Comparison of ENCODE assay signal across 8 mouse cellular contexts in genomic region chr5:64883491-64883890, GRCm38 (mm10). TPM values are rescaled to one million over a fixed set of nuclear protein-coding genes. Genes with fewer than 3 reads are reported as not detected.
A peak's percentile ranks its signal among the peaks of the same experiment; 100 is the strongest.
DNase-seq lines count a peak whose midpoint lies in the region; ATAC-seq and TF ChIP-seq lines count a peak whose summit lies in the region.

No protein-coding gene starts in this region.

- peak; percentile 46 for DNase-seq in layer of hippocampus, adult 11-12 months (ENCODE audit: low spot score)
- DNase-seq in layer of hippocampus, adult 9-11 months: no peak
- DNase-seq in G1E (ENCODE audit: low spot score): peak; percentile 6
- peak; percentile 50 for DNase-seq in embryonic facial prominence, embryonic 10.5 days (ENCODE audit: low spot score)
- peak; percentile 81 for DNase-seq in lung, postnatal 0 days (ENCODE audit: low spot score)
- peak; percentile 88 for DNase-seq in splenic B cell, adult 2 months (ENCODE audit: low read depth, low spot score)
- DNase-seq in left cerebral cortex, adult 11 months (ENCODE audit: low spot score): no peak

- no peak for ATAC-seq in G1E (ENCODE audit: extremely low read depth, insufficient number of reproducible peaks, low FRiP score, poor library complexity, severe bottlenecking)
- peak; percentile 57; the same call in 1 of the 2 replicates for ATAC-seq in hindbrain, embryonic 15.5 days (ENCODE audit: low FRiP score, low read depth)
- ATAC-seq in lung, postnatal 0 days: peak; percentile 43; the same call in 1 of the 2 replicates

- 11% methylated on average over 4 of the region's 4 CpGs for WGBS in embryonic facial prominence, embryonic 10.5 days
- 11% methylated on average over 4 of the region's 4 CpGs for WGBS in hindbrain, embryonic 15.5 days
- 3% methylated on average over 4 of the region's 4 CpGs for WGBS in lung, postnatal 0 days

- 0 out of 2 replicates have a peak, but pooled peaks have one; percentile 4 for TF ChIP-seq CTCF in G1E (IDR thresholded peaks at IDR 0.05; ENCODE audit: low read depth, low read length)
- peak; percentile 66 for TF ChIP-seq CTCF in lung, postnatal 0 days (IDR thresholded peaks at IDR 0.05)

- no peak for TF ChIP-seq EP300 in lung, postnatal 0 days (IDR thresholded peaks at IDR 0.05)

- H3K36me3 ChIP-seq in G1E (replicated peaks): no peaks in the 10 kb centered on the region
- H3K36me3 ChIP-seq in embryonic facial prominence, embryonic 10.5 days (replicated peaks): no peaks in the 10 kb centered on the region
- H3K36me3 ChIP-seq in hindbrain, embryonic 15.5 days: no peaks in the 10 kb centered on the region
- no peaks in the 10 kb centered on the region for H3K36me3 ChIP-seq in lung, postnatal 0 days (ENCODE audit: insufficient read depth, low read length)
- no peaks in the 10 kb centered on the region for H3K36me3 ChIP-seq in splenic B cell, adult 2 months (ENCODE audit: control insufficient read depth, insufficient read depth, low read length, poor library complexity, severe bottlenecking)

- no peak overlapping the region for H3K4me2 ChIP-seq in hindbrain, embryonic 15.5 days
- H3K4me2 ChIP-seq in lung, postnatal 0 days (replicated peaks; ENCODE audit: low read depth, low read length): peak overlapping the region; percentile 32

- no peaks in the 10 kb centered on the region for H3K9me3 ChIP-seq in G1E (replicated peaks)
- H3K9me3 ChIP-seq in embryonic facial prominence, embryonic 10.5 days: no peaks in the 10 kb centered on the region; the same call in 1 of the 2 replicates
- no peaks in the 10 kb centered on the region for H3K9me3 ChIP-seq in hindbrain, embryonic 15.5 days
- H3K9me3 ChIP-seq in lung, postnatal 0 days (ENCODE audit: low read length): no peaks in the 10 kb centered on the region

- H3K4me1 ChIP-seq in G1E (ENCODE audit: insufficient read depth, low read depth, low read length): peaks cover 11% of the 10 kb centered on the region
- peaks cover 36% of the 10 kb centered on the region for H3K4me1 ChIP-seq in embryonic facial prominence, embryonic 10.5 days
- H3K4me1 ChIP-seq in hindbrain, embryonic 15.5 days (replicated peaks): peaks cover 5% of the 10 kb centered on the region; the same call in 1 of the 2 replicates
- no peaks in the 10 kb centered on the region for H3K4me1 ChIP-seq in lung, postnatal 0 days (ENCODE audit: insufficient read depth, low read depth, low read length)

- 0 out of 2 replicates have a peak, but pooled peaks cover 1% of the 10 kb centered on the region for H3K27me3 ChIP-seq in G1E (ENCODE audit: insufficient read depth, low read length)
- no peaks in the 10 kb centered on the region for H3K27me3 ChIP-seq in embryonic facial prominence, embryonic 10.5 days (replicated peaks; ENCODE audit: low read depth, poor library complexity, severe bottlenecking)
- H3K27me3 ChIP-seq in hindbrain, embryonic 15.5 days: no peaks in the 10 kb centered on the region
- no peaks in the 10 kb centered on the region for H3K27me3 ChIP-seq in lung, postnatal 0 days (replicated peaks; ENCODE audit: insufficient read depth, low read length)
- no peaks in the 10 kb centered on the region for H3K27me3 ChIP-seq in splenic B cell, adult 2 months (ENCODE audit: control insufficient read depth, insufficient read depth, low read length, poor library complexity, severe bottlenecking)

- no peak overlapping the region for H3K4me3 ChIP-seq in G1E (ENCODE audit: low read depth, low read length)
- no peak overlapping the region for H3K4me3 ChIP-seq in embryonic facial prominence, embryonic 10.5 days
- no peak overlapping the region for H3K4me3 ChIP-seq in hindbrain, embryonic 15.5 days
- no peak overlapping the region for H3K4me3 ChIP-seq in lung, postnatal 0 days (ENCODE audit: low read depth, low read length)

- H3K27ac ChIP-seq in embryonic facial prominence, embryonic 10.5 days (replicated peaks): no peak overlapping the region
- no peak overlapping the region for H3K27ac ChIP-seq in hindbrain, embryonic 15.5 days (replicated peaks)
- peak overlapping the region; percentile 17; the same call in 1 of the 2 replicates for H3K27ac ChIP-seq in lung, postnatal 0 days (ENCODE audit: low read length)

- no peak overlapping the region for H3K9ac ChIP-seq in hindbrain, embryonic 15.5 days
- H3K9ac ChIP-seq in lung, postnatal 0 days (replicated peaks; ENCODE audit: low read depth): no peak overlapping the region

RNA-seq across cellular contexts. Expression of gene Tlr1, which starts 49.9 kb away (rescaled TPM):
- not detected in 2 replicates for total RNA-seq in G1E (2014; fragmentation: Nextera tagmentation)
- 0.06 and 0.11 TPM in 2 replicates for total RNA-seq in G1E (2017)
- polyA plus RNA-seq in G1E (2012): not detected in 2 replicates
- 0.31 and 0.35 TPM in 2 replicates for polyA plus RNA-seq in embryonic facial prominence, embryonic 10.5 days (2016; fragmentation: Nextera tagmentation; extraction: Ambion mirVana)
- 0.32 and 0.47 TPM in 2 replicates for polyA plus RNA-seq in hindbrain, embryonic 15.5 days (2015; fragmentation: Nextera tagmentation; extraction: Ambion mirVana)
- 0.58 and 0.64 TPM in 2 replicates for polyA plus RNA-seq in lung, postnatal 0 days (2015; fragmentation: Nextera tagmentation; extraction: Ambion mirVana)

Comparison
In these comparisons a context has a peak if more than half of its experiments do, and no peak if none do; other contexts are left out.
1. DNase-seq: peak in layer of hippocampus, adult 11-12 months (single experiment), G1E (single experiment), embryonic facial prominence, embryonic 10.5 days (single experiment), lung, postnatal 0 days (single experiment) and splenic B cell, adult 2 months (single experiment); none in layer of hippocampus, adult 9-11 months (single experiment) and left cerebral cortex, adult 11 months (single experiment).